Mouse (Mus musculus) stomach, embryonic 16.5 days (tissue): ENCODE measurements around the gene Rab40b. TPM values are rescaled to one million over a fixed set of nuclear protein-coding genes. Genes with fewer than 3 reads are reported as not detected.
"Not testable (repeated sequence)": the region's sequence is repeated elsewhere in the genome, so short reads cannot be mapped to it uniquely, and the experiment has no call there.

Experiments
- ATAC-seq: fragments of 200-750 bp; cut with Nextera tagmentation; 2 replicates; pipeline ENCODE4 v1.8.0; 2017; ENCODE audit warnings: moderate number of reproducible peaks, moderate TSS enrichment; ENCODE audit not compliant: insufficient read depth, low FRiP score
- H3K27ac ChIP-seq: fragments of 300-500 bp; sonication (generic); 2 replicates; pipeline ENCODE4 v1.5.1; 2014; ENCODE audit warnings: low read length
- H3K27me3 ChIP-seq: fragments of 300-500 bp; sonication (generic); 2 replicates; pipeline ENCODE4 v1.6.1; 2014; ENCODE audit warnings: low read length, control low read depth, mixed read lengths; ENCODE audit not compliant: control insufficient read depth, insufficient read depth
- H3K36me3 ChIP-seq: fragments of 300-500 bp; sonication (generic); 2 replicates; pipeline ENCODE4 v1.6.1; 2014; ENCODE audit warnings: low read length; ENCODE audit not compliant: control insufficient read depth, insufficient read depth
- H3K4me1 ChIP-seq: fragments of 300-500 bp; sonication (generic); 2 replicates; pipeline ENCODE4 v1.6.1; 2014; ENCODE audit warnings: low read length, control low read depth, mixed read lengths; ENCODE audit not compliant: control insufficient read depth, insufficient read depth
- H3K4me2 ChIP-seq: fragments of 300-500 bp; sonication (generic); 2 replicates; pipeline ENCODE4 v1.6.1; 2014; ENCODE audit warnings: low read depth, low read length, mixed read lengths
- H3K4me3 ChIP-seq: fragments of 300-500 bp; sonication (generic); replicated peaks from 2 replicates; pipeline ENCODE4 v1.5.1; 2014; ENCODE audit warnings: mild to moderate bottlenecking, low read length
- H3K9ac ChIP-seq: fragments of 300-500 bp; sonication (generic); 2 replicates; pipeline ENCODE4 v1.6.1; 2014; ENCODE audit warnings: low read length
- H3K9me3 ChIP-seq: fragments of 300-500 bp; sonication (generic); replicated peaks from 2 replicates; pipeline ENCODE4 v1.6.1; 2016; ENCODE audit warnings: low read length, control low read depth; ENCODE audit not compliant: control insufficient read depth
- WGBS: fragments of 180-500 bp; shearing (Covaris S2); extraction: QIAGEN DNeasy Blood & Tissue Kit; methylation state at CpG from one replicate; pipeline ENCODE4 v1.1.7; 2014; 5-methylcytosine and 5-hydroxymethylcytosine counted together
- polyA plus RNA-seq: library from polyadenylated mRNA; unstranded; fragments of >200 nt; fragmentation: Nextera tagmentation; extraction: Ambion mirVana; gene quantifications from 2 replicates; pipeline ENCODE4 v1.2.1, GENCODE M21; 2015

Rab40b gene
- polyA plus RNA-seq, 1 experiment from 2014 or later = 14.2 TPM

DNA sequence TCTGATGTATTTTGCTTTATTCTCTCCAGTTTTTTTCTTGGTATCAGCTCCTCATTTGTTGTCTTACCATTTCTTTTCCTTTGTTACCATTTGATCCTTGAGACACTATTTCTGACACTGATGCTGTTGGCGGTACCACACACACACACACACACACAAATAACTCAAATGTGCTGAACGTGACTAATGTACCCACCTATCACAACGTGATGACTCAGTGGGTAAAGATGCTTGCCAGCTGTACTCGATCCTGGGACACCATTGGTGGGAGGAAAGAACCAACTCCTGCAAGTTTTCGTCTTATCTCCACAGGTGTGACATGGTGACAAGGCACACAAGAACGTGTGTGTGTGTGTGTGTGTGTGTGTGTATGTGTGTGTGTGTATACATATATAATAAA is 14.7 kb downstream of the Rab40b start:
- H3K4me2 ChIP-seq = no peak overlapping the region

DNA sequence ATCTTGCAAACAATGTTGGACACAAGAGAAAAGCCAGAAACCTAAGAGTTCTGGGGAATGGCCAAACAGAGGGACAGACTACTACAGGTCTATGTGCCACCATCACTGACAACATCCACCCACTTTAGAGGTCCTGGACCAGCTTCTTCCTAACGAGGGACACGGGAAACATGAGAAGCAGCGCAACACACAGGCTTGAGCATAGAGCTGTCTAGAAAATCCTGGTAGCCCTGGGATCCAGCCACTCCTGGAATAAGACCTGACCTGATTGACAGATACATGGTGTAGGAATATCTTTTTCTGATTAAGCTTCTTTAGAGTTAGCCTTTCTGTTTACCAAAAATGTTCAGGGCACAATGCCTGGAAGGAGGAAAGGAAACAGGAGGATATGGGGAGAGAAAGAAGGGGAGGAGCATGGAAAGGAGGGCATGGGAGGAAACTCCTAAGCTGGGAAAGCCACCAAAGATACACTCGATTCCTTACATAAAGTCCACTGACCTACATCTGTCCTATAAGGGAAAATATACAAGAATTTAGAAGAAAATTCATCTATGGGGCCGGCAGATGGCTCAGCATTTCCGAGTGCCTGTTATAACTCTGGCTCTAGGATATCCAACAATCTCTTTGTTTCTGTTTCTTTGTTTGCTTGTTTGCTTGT is 17.6 kb downstream of the Rab40b start:
- Histone ChIP-seq H3K4me3 (no peak overlapping the region), H3K27ac (no peak overlapping the region), H3K9me3 (no peaks in the 10 kb centered on the region), H3K4me2 (no peak overlapping the region), H3K9ac (no peak overlapping the region), H3K27me3 (no peaks in the 10 kb centered on the region), H3K36me3 (no peaks in the 10 kb centered on the region), H3K4me1 (no peaks in the 10 kb centered on the region)
- WGBS = 77% methylated on average over 6 of the region's 6 CpGs
- no peak for ATAC-seq

More for the DNA sequence above, 14.7 kb downstream of the Rab40b start:
- no peak for ATAC-seq
- H3K27me3 ChIP-seq = no peaks in the 10 kb centered on the region
- no peaks in the 10 kb centered on the region for H3K36me3 ChIP-seq
- H3K4me3 ChIP-seq = no peak overlapping the region
- H3K9me3 ChIP-seq = no peaks in the 10 kb centered on the region
- H3K9ac ChIP-seq = no peak overlapping the region
- H3K4me1 ChIP-seq = no peaks in the 10 kb centered on the region
- 61% methylated on average over 6 of the region's 6 CpGs for WGBS
- H3K27ac ChIP-seq = no peak overlapping the region

DNA sequence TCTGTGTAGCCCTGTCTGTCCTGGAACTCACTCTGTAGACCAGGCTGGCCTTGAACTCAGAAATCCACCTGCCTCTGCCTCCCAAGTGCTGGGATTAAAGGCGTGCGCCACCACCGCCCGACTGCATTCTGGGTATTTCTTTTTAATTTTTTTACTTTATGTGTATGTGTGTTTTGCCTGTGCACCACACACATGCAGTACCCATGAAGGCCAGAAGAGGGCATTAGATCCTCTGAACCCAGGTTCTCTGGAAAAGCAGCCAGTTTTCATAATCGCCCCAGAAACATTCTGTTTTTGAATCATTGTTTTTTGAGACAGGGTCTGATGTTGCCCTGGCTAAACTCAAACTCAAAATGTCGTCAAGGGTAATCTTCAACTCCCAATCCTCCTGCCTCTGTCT is 18.4 kb downstream of the Rab40b start:
- no peak overlapping the region for H3K4me2 ChIP-seq
- no peaks in the 10 kb centered on the region for H3K9me3 ChIP-seq
- ATAC-seq = no peak
- H3K9ac ChIP-seq = no peak overlapping the region
- no peaks in the 10 kb centered on the region for H3K27me3 ChIP-seq
- H3K36me3 ChIP-seq = no peaks in the 10 kb centered on the region
- H3K4me3 ChIP-seq = no peak overlapping the region
- no peak overlapping the region for H3K27ac ChIP-seq
- no peaks in the 10 kb centered on the region for H3K4me1 ChIP-seq
- WGBS = 48% methylated on average over 6 of the region's 6 CpGs

DNA sequence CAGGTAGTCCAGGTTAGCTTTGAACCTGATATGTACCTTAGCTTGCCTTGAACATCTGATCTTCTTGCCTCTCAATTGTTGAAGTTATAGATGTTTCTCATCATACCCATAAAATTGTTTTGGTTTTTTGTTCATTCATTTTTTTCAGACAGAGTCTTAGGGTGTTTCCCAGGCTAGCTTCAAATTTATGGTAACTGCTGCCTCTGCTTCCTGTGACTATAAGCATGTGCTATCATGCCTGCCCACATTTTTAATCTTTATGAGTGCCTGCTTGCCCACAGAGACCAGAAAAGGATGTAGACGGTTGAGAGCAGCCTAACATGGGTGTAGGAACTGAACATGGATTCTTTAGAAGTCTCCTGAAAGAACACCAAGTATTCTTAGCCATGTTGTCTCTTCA is 19.3 kb downstream of the Rab40b start:
- WGBS = 77% methylated on average over 1 of the region's 1 CpGs

GRCm38 (mm10) chr11:121367170-121367707 is 20.8 kb downstream of the Rab40b start:
- no peak overlapping the region for H3K27ac ChIP-seq
- H3K4me1 ChIP-seq = no peaks in the 10 kb centered on the region
- H3K4me3 ChIP-seq = no peak overlapping the region
- H3K36me3 ChIP-seq = no peaks in the 10 kb centered on the region
- WGBS = 60% methylated on average over 5 of the region's 5 CpGs
- no peak overlapping the region for H3K4me2 ChIP-seq
- H3K27me3 ChIP-seq = no peaks in the 10 kb centered on the region
- H3K9me3 ChIP-seq = no peaks in the 10 kb centered on the region
- no peak overlapping the region for H3K9ac ChIP-seq
- ATAC-seq = no peak

More for the DNA sequence above, 19.3 kb downstream of the Rab40b start:
- no peaks in the 10 kb centered on the region for H3K4me1 ChIP-seq
- no peak overlapping the region for H3K9ac ChIP-seq
- H3K27me3 ChIP-seq = no peaks in the 10 kb centered on the region
- no peak overlapping the region for H3K27ac ChIP-seq
- no peak overlapping the region for H3K4me3 ChIP-seq
- no peaks in the 10 kb centered on the region for H3K9me3 ChIP-seq
- no peaks in the 10 kb centered on the region for H3K36me3 ChIP-seq
- H3K4me2 ChIP-seq = no peak overlapping the region
- no peak for ATAC-seq

DNA sequence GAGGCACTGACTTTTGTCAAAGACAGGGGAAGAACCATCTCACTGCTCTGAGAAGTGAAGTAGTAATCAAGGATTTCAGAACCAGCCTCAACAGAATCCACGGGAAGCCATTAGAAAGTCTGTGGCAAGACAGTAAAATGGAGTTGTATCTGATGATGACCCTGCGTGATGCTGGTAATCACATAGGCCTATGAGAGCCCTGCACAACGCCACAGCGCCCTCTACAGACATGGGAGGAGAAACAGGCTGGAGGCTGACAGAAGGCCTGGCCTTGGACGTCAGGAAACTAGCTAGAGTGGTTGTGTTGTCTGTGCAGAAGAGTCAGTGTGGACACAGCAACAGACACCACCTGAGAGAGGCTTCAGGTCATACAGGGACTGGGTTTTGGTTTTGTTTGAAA is 25.8 kb downstream of the Rab40b start:
- 33% methylated on average over 5 of the region's 5 CpGs for WGBS

DNA sequence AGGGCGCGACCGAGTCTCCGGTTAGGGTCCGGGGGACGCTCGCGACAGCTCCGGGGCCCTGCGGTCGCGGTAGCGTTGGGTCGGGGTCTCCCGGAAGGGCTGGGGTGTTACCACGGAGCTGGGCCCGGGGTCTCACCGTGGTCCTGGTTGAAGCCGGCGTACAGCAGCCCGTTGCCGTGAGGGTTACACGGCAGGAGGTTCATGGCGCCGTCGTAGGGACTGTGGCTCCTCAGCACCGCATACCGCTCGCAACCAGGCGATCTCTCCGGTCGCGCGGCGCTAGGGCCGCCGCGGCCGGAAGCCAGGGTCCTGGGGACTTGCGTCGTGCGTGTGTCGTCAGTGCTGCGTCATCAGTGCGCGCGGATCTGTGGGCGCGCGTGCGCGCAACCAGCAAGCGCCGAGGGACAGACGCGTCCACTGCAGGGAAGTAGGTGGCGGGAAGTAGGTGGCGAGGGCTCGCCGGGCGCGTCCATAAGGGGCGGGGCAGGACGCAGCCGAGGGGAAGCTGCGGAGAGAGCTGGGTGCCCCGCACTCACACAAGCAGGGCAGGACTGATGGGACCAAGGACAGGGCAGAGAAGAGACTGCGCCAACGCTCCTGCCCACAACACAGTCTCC is 33.9 kb downstream of the Rab40b start, which contains the start of gene Wdr45b:
Gene Wdr45b, minus strand, starts transcription at position 355 of the 617 bp plus-strand sequence.
- WGBS = under 1% methylated on average over 69 of the region's 69 CpGs
- H3K9ac ChIP-seq = peak within 1 kb of the TSS; percentile 98
- peak within 1 kb of the TSS; percentile 88 for H3K27ac ChIP-seq
- H3K36me3 ChIP-seq = 0 out of 2 replicates have a peak, but pooled peaks cover 1% of the 10 kb centered on the region
- H3K4me2 ChIP-seq = peak within 1 kb of the TSS; percentile 64
- no peaks in the 10 kb centered on the region for H3K27me3 ChIP-seq
- H3K9me3 ChIP-seq = no peaks in the 10 kb centered on the region
- peak; percentile 97 for ATAC-seq
- peak within 1 kb of the TSS; percentile 97 for H3K4me3 ChIP-seq
- peaks cover 17% of the 10 kb centered on the region for H3K4me1 ChIP-seq

More for the DNA sequence above, 25.8 kb downstream of the Rab40b start:
- no peak overlapping the region for H3K4me2 ChIP-seq
- no peaks in the 10 kb centered on the region for H3K36me3 ChIP-seq
- no peak overlapping the region for H3K9ac ChIP-seq
- no peak overlapping the region for H3K27ac ChIP-seq
- no peak overlapping the region for H3K4me3 ChIP-seq
- H3K4me1 ChIP-seq = no peaks in the 10 kb centered on the region
- ATAC-seq = no peak
- no peaks in the 10 kb centered on the region for H3K9me3 ChIP-seq
- H3K27me3 ChIP-seq = no peaks in the 10 kb centered on the region

- Histone ChIP-seq H3K36me3 (0 out of 2 replicates have a peak, but pooled peaks cover 4% of the 10 kb centered on the region), H3K4me1 (peaks cover 17% of the 10 kb centered on the region), H3K9ac (peak overlapping the region; percentile 98), H3K4me2 (peak overlapping the region; percentile 63), H3K27ac (peak overlapping the region; percentile 88), H3K27me3 (no peaks in the 10 kb centered on the region), H3K9me3 (no peaks in the 10 kb centered on the region), H3K4me3 (peak overlapping the region; percentile 97)
- 3% methylated on average over 41 of the region's 41 CpGs for WGBS
- ATAC-seq = no peak; the same call in 1 of the 2 replicates
These were observed 34.5 kb downstream of the Rab40b start for GRCm38 (mm10) chr11:121353326-121354090.

DNA sequence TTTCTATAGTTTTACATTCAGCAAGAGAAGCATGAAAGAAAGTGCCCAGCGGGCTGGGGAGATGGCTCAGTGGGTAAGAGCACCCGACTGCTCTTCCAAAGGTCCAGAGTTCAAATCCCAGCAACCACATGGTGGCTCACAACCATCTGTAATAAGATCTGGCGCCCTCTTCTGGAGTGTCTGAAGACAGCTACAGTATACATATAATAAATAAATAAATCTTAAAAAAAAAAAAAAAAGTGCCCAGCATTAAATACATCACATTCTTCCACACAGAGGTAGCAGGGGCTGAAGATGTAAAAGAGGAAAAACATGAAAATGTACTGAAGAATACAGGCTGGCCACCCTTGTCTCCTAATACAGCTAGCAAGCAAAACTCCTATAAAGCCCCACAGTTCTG is 39.3 kb downstream of the Rab40b start:
- not testable (repeated sequence) for H3K4me2 ChIP-seq

More for the DNA sequence above, 39.3 kb downstream of the Rab40b start:
- not testable (repeated sequence) for H3K27me3 ChIP-seq, H3K27ac ChIP-seq, H3K4me3 ChIP-seq, H3K9ac ChIP-seq, ATAC-seq, H3K9me3 ChIP-seq, H3K36me3 ChIP-seq
- H3K4me1 ChIP-seq = peaks cover 11% of the 10 kb centered on the region
- WGBS = 76% methylated on average over 3 of the region's 3 CpGs
